Mouse (Mus musculus) spleen, postnatal 14 days (tissue): ENCODE results near the gene Dcun1d4.

Experiments used
- DNase-seq, 2 experiments: peaks; one replicate each; pipeline ENCODE4 v3.0.0; 2021 to 2022; ENCODE audit warnings: low spot score in 2 of 2

Gene Dcun1d4

DNA sequence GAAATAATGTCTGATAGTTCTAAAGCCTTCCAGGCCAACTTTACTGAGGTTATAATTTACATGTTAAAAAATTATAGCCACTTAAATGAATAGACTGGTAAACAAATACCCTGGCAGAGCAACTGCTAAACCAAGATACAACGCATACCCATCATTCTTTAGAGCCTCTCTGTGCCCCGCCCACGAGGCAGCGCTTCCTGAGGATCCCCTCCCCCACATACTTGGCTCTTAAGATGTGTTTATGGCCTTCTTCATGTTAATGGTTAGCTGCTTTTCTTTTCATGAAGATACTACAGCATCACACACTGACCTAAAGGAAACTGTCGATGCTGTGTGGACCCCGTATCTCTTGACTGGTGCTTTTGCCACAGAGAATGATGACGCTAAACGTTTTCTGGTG, 17.8 kb downstream of the Dcun1d4 start:
- no peak for DNase-seq

GRCm38 (mm10) chr5:73500867-73501440, 20.2 kb downstream of the Dcun1d4 start:
- no peak for DNase-seq

- DNase-seq = no peak
Measured at GRCm38 (mm10) chr5:73502422-73502821, 21.6 kb downstream of the Dcun1d4 start.

DNA sequence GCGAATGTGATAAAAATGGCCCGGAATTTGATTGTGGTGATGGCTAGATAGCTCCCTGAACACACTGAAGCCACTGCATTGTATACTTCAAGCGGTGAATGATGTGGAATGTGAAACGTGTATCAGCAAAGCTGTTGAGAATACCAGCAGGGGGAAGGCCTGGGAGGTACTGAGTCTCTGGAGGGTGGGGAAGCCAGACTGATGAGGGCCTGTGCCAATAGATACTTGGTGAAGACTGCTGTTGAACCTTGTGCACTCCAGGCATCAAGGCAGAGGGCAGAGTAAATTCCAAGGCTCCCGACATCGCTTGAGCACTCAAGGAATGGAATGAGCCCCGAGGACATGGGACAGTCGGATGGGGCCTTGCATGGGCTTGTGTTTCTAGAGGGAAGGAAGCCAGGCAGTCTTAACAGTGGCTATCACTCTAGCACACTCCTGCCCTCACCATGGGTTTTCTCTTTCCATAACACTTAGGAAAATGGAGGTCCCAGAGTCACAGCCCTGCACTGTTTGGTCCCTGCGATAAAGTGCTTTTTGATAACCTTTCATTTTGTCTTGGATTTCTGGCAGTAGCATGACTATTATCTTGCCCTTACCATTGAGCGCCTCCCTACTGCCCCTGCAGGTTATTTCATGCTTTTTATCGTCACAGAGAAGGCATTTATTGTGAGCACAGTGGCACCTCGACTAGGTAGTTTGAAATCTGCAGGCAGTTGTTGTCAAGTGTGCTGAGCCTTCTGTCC, 22.4 kb downstream of the Dcun1d4 start:
- no peak for DNase-seq

DNA sequence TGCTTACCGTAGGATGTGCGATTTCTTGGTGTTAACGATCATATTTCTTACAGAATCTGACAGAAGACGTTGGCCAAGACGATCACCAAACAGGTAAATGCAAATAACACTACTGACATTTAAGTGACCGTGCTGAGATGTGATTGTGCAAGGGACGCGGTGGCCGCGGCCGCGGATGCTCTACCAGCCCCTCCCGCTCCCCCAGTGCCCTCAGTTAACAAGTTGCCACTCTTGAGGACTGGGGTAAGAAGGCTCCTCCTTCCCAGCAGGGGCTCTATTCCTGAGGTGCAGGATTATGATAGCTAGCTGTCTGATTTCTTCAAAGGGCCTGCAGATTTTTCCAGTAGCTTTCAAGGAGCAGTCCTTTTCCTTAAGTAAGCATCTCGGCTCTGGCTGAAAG, 30.3 kb downstream of the Dcun1d4 start:
- no peak for DNase-seq

DNA sequence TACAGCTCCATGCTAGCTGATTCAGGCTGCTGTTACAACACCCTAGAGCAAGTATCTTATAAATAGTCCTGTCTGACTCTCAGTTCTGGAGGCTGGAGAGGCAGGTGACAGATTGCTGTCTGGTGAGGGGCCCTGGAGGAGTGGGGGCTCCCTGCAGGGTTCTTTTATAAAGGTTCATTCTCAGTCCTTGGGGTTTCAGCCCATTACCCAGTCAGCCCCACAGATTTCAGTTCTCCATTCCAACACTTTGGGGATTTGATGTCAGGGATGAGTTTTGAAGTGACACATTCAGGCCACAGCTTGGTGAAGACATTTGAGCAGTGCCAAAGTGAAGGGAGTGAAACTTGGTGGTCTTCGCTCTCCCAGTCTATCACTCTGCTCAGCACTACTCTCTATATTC, 31.4 kb downstream of the Dcun1d4 start:
- DNase-seq = no peak

DNA sequence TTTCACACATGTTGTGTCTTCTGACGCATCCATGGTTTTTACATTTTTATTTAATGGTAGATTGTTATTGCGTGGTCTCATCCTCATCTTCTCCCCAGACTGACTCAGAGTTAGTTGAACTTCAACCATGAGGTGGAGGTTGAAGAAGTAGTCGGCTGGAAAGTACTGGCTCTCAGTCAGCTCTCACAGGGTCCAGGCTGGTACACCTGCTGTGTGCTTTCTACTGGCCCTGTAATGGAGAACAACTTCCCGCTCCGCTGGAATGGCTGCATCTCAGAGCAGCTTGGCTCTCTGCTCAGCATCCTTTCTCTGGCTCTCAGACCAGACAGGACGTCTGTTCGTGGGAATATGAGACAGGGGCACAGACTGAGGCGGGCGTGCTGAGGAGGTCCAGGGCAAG, 31.9 kb downstream of the Dcun1d4 start:
- no peak for DNase-seq

DNA sequence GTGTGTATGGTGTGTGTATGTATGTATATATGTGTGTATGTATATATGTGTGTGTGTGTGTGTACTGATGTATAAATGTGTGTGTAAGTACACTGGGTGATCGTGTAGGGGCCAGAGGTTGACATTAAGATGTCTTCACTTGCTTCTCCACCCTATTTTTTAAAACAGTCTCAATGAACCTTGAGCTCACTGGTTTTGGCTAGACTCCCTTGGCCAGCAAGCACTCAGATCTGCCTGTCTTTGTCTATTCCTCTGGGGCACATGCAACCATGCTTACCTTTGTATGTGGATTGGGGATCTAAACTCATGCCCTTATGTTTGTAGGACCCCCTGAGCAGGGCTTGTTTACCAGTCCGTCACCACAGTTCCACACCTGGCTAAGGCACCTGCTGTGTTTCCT, 33.4 kb downstream of the Dcun1d4 start:
- DNase-seq = no peak

GRCm38 (mm10) chr5:73517299-73517698, 36.5 kb downstream of the Dcun1d4 start:
- DNase-seq = no peak

DNA sequence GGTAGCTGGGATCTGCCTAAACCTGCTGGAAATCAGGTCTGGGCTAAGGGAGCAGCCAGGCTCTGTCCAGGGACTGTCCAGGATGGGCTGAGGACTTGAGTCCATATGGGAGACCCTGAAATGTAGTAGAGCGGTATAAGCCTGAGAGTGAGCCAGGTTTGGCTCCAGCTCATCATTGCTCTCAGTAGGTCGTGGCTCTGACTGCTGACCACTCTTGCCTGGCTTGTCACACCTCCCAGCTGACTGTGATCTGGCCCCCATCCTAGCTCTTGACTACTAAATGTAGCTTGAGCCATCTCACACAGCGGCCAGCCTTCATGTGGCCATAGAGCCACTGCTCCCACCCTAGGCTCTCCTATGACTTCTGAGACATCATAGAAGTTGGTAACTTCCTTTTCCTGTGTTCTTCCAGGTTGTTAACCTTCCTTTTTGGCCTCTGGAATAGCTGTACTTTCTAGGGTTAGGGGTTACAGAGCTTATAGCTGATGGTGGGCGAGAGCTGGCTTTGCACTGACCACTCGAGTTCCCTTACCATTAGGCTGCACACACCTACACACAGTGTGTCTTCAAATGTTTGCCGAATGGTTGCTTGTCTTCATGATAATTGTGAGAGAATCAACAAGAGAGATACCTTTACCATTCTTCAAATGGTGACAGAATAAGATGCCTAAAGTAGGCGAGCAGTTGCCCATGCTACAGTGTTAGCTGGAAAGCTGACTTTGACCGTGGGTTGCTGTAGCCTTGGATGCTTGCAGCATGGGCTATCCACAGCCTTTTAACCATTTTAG, 37.8 kb downstream of the Dcun1d4 start:
- DNase-seq = no peak

DNA sequence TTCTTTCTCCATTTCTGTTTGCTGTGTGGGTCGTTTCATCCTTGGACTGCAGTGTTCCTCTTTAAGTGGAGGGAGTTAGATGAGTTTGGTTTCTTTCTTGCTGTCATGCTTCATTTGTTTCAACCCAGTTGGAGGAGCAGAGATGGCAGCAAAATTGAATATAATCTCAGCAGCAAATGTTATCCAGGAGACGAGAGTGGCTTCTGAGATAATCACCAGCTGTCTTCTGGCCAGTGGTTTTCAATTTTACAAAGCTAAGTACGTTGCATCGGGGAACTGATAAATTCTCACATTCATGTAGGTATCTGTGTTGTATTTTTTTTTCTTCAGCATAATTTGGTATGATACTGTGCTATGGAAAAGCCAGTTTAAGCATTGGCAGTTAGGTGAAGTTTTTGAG, 40.0 kb downstream of the Dcun1d4 start:
- no peak for DNase-seq

DNA sequence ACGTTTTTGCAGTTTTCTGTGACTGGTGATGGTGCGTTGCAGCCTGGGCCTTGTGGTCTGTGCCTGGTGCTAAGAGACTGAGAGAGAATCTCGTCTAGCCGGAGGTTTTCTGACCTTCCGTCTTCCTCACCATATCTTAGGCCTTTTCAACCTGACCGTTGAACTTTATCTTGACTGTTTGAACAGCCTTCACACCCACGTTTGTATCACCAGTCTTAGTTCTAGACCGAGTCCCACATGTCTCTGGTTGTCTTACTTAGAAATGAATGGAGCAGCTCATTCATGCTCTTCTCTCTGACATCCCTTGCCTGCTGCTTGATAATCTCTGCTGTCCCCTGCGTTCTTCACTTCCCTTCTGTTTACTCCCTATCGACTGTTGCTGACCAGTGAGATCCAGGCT, 42.4 kb downstream of the Dcun1d4 start:
- no peak for DNase-seq

- DNase-seq = no peak
Measured at GRCm38 (mm10) chr5:73524300-73525000, 43.6 kb downstream of the Dcun1d4 start.

- DNase-seq = no peak
Measured at GRCm38 (mm10) chr5:73532222-73532621, 51.4 kb downstream of the Dcun1d4 start.

DNA sequence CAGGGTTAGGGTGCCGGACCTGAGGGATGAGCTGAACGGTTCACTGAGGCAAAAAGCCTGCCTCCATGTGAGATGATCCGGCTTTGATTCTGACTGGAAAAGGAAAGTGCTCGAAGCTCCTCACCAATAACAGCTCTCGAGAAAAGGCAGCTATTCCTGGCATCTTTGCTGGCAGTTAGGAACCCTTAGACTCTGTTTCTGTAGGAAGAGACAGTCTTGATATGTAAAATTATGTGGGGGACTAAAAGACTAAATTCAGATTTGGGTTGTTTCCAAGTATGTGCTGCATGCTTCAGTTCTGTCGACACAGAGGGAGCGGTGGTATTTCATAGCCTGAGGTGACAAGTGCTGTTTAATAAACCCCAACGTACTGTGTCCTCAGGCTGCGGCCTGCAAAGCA, 52.1 kb downstream of the Dcun1d4 start:
- DNase-seq = no peak

GRCm38 (mm10) chr5:73537669-73538068, 56.9 kb downstream of the Dcun1d4 start:
- no peak for DNase-seq

DNA sequence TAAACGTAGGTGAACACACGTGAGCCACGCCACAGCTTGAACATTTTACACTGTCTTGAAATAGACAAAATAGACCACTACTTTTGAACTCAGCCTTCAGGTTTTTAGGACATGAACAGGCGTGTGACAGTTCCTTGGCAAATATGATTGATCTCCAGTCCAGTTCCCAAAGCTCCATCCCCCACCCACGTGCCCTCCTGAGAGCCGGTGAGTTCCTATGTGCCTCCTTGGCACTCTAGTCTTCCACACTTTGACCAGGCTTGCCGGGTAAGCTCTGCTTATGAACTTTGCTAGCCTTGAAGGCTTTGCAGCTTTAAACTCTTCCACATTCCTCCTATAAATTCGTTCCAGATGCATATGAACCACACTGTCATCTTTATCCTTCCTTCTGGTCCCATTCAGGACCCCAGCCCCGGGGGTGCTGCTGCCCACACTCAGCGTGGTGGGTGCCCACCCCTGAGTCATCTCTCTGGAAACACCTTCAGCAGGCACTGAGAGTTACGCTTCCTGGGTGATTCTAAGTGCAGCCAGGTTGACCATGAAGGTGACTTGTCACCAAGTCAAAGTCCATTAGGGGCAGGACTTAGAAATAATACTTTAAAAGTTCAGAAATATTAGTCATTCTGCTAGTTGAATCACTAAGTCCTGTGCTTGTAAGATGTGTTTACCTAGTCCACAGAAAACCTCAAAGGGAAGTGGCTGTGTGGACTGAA, 57.9 kb downstream of the Dcun1d4 start:
- no peak for DNase-seq

GRCm38 (mm10) chr5:73539848-73540510, 59.2 kb downstream of the Dcun1d4 start:
- DNase-seq = no peak

DNA sequence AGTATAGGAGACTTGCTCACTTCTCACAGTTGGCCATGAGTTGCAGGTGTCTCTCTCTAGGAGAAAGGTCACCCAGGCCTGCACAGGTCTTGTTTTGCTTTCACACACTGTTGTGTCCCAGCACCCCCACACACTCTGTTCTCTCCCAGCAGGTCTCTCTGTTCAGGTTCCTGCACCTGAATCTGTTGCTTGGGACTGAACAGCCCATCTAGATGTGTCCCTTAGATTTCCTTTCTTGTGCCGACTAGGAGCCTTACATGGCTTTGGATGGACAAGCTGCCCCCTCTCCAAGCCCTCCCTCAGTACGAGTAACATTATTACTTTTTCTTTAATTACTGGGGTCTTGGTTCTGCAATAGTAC, 59.7 kb downstream of the Dcun1d4 start:
- DNase-seq = no peak

GRCm38 (mm10) chr5:73544111-73544753, 63.4 kb downstream of the Dcun1d4 start:
- DNase-seq = no peak

GRCm38 (mm10) chr5:73545641-73546040, 64.8 kb downstream of the Dcun1d4 start:
- no peak for DNase-seq
